Mouse (Mus musculus): ENCODE results near the gene Josd2. TPM values are rescaled to one million over a fixed set of nuclear protein-coding genes. Genes with fewer than 3 reads are reported as not detected.

Josd2 gene
- polyA plus RNA-seq, 1 experiment from 2014 or later, result 86.2 TPM

DNA sequence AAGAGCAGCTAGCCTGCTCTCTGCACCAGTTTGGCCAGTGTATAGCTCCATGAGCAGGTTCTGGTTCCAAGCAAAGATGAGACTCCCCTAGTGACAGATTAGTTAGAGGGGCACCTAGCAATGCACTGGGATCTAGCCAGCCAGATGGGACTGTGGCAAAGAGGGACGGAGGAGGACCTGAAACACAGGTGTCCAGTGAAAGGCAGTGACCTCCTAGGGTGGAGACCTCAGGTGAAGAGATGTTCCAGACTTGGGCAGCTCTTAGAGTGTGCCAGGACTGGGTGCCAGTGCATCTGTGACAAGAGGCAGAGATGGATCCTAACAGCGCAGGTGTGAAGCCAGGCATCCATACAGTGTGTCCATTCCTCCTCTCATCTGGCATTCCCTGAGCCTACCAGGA lies 28.1 kb upstream of the Josd2 start:
- peaks cover 84% of the 10 kb centered on the region for H3K27me3 ChIP-seq (ENCODE audit: insufficient read depth, poor library complexity, severe bottlenecking)
- no peaks in the 10 kb centered on the region for H3K9me3 ChIP-seq
- H3K27ac ChIP-seq, result no peak overlapping the region
- H3K4me3 ChIP-seq, result no peak overlapping the region
- peaks cover 49% of the 10 kb centered on the region for H3K4me1 ChIP-seq (replicated peaks)
- H3K36me3 ChIP-seq, result peaks cover 8% of the 10 kb centered on the region
- 77% methylated on average over 2 of the region's 2 CpGs for WGBS
- no peak for DNase-seq (ENCODE audit: low spot score)

DNA sequence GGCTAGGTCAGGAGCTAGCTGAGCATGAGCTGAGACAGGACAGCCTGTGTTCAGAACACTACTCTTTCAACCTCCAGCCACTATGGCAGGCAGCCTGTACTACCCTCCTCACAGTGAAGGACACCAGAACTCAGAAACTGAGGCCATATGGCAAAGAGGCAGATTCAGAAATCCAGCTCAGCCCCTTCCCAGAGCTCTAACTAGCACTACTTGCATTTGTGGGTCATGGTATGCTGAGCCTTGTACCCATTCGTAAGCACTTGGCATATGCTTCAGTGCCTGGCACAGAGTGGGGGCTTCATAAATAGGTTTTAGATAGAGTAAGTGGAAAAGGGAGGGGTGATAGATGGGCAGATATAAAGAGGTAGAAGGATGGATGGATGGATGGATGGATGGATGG lies 27.3 kb upstream of the Josd2 start:
- no peak overlapping the region for H3K27ac ChIP-seq
- WGBS, result 84% methylated on average over 1 of the region's 1 CpGs
- peaks cover 57% of the 10 kb centered on the region for H3K4me1 ChIP-seq (replicated peaks)
- no peaks in the 10 kb centered on the region for H3K9me3 ChIP-seq
- peaks cover 89% of the 10 kb centered on the region for H3K27me3 ChIP-seq (ENCODE audit: insufficient read depth, poor library complexity, severe bottlenecking)
- no peak overlapping the region for H3K4me3 ChIP-seq
- H3K36me3 ChIP-seq, result peaks cover 11% of the 10 kb centered on the region
- no peak for DNase-seq (ENCODE audit: low spot score)

DNA sequence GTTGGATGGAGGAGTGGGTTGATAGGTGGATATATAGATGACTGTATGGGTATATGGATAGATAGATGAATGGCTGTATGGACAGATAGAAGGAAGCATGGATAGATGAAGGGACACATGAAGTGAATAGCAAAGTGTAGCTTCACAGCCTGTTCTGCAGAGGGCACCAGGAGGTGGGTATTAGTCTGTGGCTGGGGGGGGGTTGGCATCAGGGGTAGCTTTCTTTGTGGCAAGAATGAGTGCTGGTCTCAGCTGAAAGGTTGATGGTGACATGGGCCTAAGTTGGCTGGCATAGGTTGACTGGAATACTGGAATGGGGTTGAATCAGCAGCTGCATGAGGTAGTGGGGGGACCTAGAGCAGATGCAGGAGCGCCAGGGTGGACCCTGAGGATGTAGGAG lies 26.6 kb upstream of the Josd2 start:
- peaks cover 58% of the 10 kb centered on the region for H3K4me1 ChIP-seq (replicated peaks)
- no peaks in the 10 kb centered on the region for H3K9me3 ChIP-seq
- H3K36me3 ChIP-seq, result peaks cover 18% of the 10 kb centered on the region
- 4% methylated on average over 1 of the region's 1 CpGs for WGBS
- no peak for DNase-seq (ENCODE audit: low spot score)
- peak overlapping the region; percentile 67 for H3K4me3 ChIP-seq
- peak overlapping the region; percentile 98 for H3K27ac ChIP-seq
- H3K27me3 ChIP-seq (ENCODE audit: insufficient read depth, poor library complexity, severe bottlenecking), result peaks cover 91% of the 10 kb centered on the region

DNA sequence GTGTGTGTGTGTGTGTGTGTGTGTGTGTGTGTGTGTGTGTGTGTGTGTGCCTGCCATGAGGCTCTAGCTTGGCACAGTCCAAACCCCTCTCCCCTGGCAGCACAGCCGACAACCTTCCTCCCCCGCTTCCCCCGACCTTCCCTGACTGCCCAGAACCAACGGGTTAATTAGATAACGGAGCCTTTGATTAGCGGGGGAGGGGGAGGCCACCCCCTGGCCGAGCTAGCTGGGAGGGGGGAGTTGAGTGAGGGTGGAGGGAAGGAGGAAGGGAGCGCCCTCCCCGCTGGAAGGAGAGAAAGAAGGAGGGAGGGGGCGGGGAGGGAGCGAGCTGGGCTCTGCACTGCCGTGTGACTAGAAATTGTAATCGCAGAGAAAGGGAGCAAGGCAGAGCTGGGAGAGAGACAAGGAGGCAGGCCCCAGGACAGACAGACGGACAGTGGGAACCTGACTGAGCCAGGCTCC lies 26.1 kb upstream of the Josd2 start:
- Histone ChIP-seq H3K9me3 (no peaks in the 10 kb centered on the region), H3K27ac (peak overlapping the region; percentile 98), H3K36me3 (peaks cover 23% of the 10 kb centered on the region), H3K4me3 (peak overlapping the region; percentile 67), H3K27me3 (ENCODE audit: insufficient read depth, poor library complexity, severe bottlenecking) (peaks cover 91% of the 10 kb centered on the region), H3K4me1 (replicated peaks) (peaks cover 58% of the 10 kb centered on the region)
- WGBS, result under 1% methylated on average over 13 of the region's 14 CpGs
- peak; percentile 63 for DNase-seq (ENCODE audit: low spot score)

DNA sequence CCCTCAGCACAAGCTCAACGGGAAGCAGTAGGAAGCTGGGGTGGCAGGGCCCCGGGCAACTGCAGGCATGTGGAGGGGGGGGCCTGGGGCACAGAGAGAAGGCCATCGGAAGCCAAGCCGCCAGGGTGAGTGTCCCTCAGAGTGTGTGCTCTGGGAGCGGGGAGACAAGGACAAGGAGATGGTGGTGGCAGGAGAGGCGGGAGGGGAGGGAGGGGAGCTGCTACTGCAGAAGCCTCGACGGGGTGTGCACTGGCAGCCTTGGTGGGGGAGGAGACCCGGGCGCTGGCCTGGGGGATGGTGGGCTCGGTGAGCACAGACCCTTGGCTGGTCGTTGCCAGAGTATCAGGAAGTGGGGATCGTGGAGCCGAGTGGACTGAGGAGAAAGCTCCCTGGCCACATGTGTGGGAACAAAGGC lies 25.4 kb upstream of the Josd2 start:
- H3K4me3 ChIP-seq, result peak overlapping the region; percentile 67
- peak; percentile 66 for DNase-seq (ENCODE audit: low spot score)
- H3K27me3 ChIP-seq (ENCODE audit: insufficient read depth, poor library complexity, severe bottlenecking), result peaks cover 88% of the 10 kb centered on the region
- peaks cover 55% of the 10 kb centered on the region for H3K4me1 ChIP-seq (replicated peaks)
- 5% methylated on average over 10 of the region's 14 CpGs for WGBS
- peak overlapping the region; percentile 98 for H3K27ac ChIP-seq
- H3K36me3 ChIP-seq, result peaks cover 29% of the 10 kb centered on the region
- H3K9me3 ChIP-seq, result no peaks in the 10 kb centered on the region

DNA sequence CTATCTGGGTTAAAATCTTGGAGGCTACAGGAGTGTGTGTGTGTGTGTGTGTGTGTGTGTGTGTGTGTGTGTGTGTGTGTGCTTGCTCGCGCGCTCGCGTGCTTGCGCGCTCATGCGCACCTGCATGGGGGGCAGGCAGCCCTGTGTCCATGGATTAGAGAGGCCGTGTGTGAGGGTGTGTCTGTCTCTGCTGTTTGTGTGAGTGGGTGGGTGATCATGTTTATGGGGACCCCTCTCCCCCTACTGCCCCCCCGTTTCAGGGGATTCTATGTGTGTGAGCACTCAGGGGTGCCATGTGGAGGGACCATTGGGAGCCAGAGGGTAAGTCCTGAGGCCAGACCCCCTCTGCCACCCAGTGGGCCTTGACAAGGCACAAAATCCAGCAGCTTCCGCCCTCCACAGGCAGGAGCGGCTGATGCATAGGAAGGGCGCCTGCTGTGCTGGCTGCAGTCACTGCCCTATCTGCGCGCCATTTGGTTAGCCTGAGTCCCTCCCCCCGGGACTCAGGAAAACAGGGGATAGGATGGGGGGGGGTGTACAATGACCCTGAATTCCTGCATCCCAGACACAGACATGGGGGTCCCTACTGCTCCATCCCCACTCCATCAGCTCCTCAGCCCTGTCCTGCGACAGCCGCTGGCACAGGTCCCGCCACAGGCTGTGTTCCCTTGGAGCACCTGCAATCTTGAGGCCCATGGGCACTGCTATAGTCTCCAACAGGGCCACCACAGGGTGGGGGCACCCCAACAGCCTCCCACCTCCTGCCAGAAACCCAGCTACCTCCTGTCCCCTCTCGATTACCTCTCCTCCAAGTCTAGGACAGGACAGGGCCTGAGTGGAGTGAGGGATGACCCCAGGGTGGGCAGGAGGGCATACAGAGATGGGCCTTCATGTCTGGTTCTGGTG lies 24.3 kb upstream of the Josd2 start:
- peak; percentile 58 for DNase-seq (ENCODE audit: low spot score)
- peaks cover 40% of the 10 kb centered on the region for H3K36me3 ChIP-seq
- peaks cover 46% of the 10 kb centered on the region for H3K4me1 ChIP-seq (replicated peaks)
- 6% methylated on average over 20 of the region's 20 CpGs for WGBS
- H3K4me3 ChIP-seq, result peak overlapping the region; percentile 67
- peak overlapping the region; percentile 98 for H3K27ac ChIP-seq
- H3K9me3 ChIP-seq, result no peaks in the 10 kb centered on the region
- H3K27me3 ChIP-seq (ENCODE audit: insufficient read depth, poor library complexity, severe bottlenecking), result peaks cover 79% of the 10 kb centered on the region

DNA sequence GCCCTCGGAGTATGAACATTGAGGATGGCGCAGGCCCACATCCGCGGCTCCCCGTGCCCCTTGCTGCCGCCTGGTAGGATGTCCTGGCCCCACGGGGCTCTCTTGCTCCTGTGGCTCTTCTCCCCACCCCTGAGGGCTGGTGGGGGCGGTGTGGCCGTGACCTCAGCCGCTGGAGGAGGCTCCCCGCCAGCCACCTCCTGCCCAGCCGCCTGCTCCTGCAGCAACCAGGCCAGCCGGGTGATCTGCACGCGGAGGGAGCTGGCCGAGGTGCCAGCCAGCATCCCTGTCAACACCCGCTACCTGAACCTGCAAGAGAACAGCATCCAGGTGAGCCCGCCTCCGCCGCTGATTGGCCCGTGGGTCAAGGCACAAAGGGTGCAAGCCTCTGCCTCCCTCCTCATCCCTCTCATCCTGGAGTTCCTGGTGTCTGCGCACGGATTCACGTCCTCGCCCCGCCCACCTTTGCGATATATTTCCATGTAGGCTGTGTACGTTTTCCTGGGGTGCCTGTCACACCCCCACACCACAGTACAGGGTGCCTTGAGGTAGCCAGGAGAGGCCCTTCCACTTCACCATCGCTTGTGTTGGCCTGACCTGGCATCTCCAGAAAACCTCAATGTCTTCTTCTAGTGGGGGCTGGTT lies 22.8 kb upstream of the Josd2 start:
- H3K36me3 ChIP-seq, result peaks cover 55% of the 10 kb centered on the region

DNA sequence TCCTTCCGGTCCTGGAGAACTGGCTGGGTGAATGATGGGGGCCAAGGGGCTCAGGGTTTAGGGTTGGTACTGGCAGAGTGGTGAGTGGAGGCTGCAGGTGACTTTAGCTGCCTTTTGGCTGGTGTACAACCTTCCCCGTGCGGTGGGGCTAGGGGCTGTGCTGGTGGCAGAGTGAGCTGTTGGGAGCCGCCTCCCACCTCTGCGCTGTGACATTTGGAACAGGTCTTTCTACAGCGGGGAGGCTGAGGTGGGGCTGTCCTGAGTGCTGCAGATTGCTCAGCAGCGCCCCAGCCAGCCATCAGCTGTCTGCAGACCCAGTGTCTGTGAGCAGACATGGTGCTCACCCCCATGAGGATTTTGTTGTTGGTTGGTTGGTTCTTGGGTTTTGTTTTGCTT lies 22.3 kb upstream of the Josd2 start:
- Histone ChIP-seq H3K27me3 (ENCODE audit: insufficient read depth, poor library complexity, severe bottlenecking) (peaks cover 65% of the 10 kb centered on the region), H3K4me3 (peak overlapping the region; percentile 30; the same call in 1 of the 2 replicates), H3K36me3 (peaks cover 60% of the 10 kb centered on the region), H3K27ac (no peak overlapping the region), H3K4me1 (replicated peaks) (peaks cover 46% of the 10 kb centered on the region), H3K9me3 (no peaks in the 10 kb centered on the region)
- no peak for DNase-seq (ENCODE audit: low spot score)
- 35% methylated on average over 7 of the region's 7 CpGs for WGBS

More for the DNA sequence above, 22.8 kb upstream of the Josd2 start:
- H3K4me3 ChIP-seq, result peak overlapping the region; percentile 30; the same call in 1 of the 2 replicates
- H3K9me3 ChIP-seq, result no peaks in the 10 kb centered on the region
- H3K27ac ChIP-seq, result no peak overlapping the region
- 27% methylated on average over 29 of the region's 29 CpGs for WGBS
- H3K4me1 ChIP-seq (replicated peaks), result peaks cover 46% of the 10 kb centered on the region
- peaks cover 70% of the 10 kb centered on the region for H3K27me3 ChIP-seq (ENCODE audit: insufficient read depth, poor library complexity, severe bottlenecking)
- DNase-seq (ENCODE audit: low spot score), result no peak

DNA sequence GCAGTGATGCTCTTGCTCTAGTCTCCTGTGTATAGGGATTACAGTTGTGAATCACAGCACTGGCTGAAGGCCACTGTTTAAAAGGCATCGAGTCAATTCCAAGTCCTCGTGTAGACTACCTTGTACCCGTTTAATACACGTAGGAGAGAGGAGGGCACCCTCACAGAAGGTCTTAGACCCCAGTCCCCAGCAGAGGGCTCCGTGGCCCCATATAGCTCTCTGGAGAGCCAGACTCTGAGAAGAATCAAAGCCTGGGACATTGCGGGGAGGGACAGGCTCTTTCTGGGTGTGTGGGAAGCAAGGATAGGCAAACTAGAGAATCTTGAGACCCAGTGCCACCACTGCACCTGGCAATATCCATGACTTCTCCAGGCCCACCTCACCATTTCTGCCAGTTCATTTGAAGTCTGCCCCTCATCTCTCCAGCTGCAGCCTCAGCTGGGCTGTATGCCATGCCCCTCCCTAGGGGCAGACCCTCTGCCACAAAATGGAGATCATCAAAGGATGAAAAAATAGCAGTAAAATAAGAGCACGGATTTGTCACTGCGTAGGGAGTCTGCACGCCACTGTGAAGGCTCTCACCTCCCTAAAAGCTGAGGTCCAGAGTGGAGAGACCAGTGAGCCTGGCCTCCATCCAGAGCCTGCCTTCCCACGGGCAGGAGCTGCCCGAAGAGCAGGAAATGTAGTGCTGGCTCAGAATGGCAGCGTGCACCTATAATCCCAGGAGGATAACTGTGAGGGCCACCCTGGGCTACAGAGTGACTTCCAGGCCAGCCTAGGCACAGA lies 21.5 kb upstream of the Josd2 start:
- Histone ChIP-seq H3K36me3 (peaks cover 62% of the 10 kb centered on the region), H3K4me3 (no peak overlapping the region), H3K9me3 (no peaks in the 10 kb centered on the region), H3K27me3 (ENCODE audit: insufficient read depth, poor library complexity, severe bottlenecking) (peaks cover 57% of the 10 kb centered on the region), H3K4me1 (replicated peaks) (peaks cover 44% of the 10 kb centered on the region), H3K27ac (no peak overlapping the region)
- DNase-seq (ENCODE audit: low spot score), result no peak
- WGBS, result 63% methylated on average over 12 of the region's 12 CpGs

DNA sequence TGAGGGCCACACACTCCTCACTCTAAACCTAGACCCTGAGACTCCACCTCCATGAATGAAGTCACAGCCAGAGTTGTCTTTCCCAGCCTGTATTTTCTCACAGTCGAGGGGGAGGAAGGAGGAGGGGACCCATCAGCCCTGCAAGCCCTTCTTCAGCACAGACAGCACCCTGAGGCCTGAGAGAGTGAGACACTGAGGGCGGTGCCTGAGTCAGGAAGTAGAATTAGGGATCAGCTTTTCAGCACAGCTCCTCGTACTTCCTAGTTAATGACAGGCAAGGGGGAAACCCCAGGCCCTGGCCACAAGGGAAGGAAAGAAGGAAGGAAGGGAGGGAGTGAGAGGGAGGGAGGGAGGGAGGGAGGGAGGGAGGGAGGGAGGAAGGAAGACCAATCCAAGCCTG lies 14.5 kb upstream of the Josd2 start:
- peaks cover 9% of the 10 kb centered on the region; the same call in 1 of the 2 replicates for H3K4me1 ChIP-seq (replicated peaks)
- no peak overlapping the region for H3K27ac ChIP-seq
- WGBS, result 34% methylated on average over 3 of the region's 3 CpGs
- H3K4me3 ChIP-seq, result no peak overlapping the region
- no peaks in the 10 kb centered on the region for H3K9me3 ChIP-seq
- H3K36me3 ChIP-seq, result peaks cover 66% of the 10 kb centered on the region
- no peak for DNase-seq (ENCODE audit: low spot score)
- no peaks in the 10 kb centered on the region for H3K27me3 ChIP-seq (ENCODE audit: insufficient read depth, poor library complexity, severe bottlenecking)

DNA sequence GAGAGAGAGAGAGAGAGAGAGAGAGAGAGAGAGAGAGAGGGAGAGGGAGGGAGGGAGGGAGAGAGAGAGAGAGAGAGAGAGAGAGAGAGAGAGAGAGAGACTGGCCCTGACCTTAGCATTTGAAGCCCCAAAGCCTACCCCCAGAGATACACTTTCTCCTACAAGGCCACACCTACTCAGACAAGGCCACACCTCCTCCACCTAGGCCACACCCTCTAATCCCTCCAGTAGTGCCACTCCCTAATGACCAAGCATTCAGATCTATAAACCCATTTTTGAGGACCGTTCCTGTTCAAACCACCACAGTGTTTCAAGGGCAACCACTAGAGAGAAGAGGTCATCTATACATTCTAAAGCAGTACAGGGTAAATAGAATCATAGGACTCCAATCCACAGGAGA lies 11.5 kb upstream of the Josd2 start:
- no peak overlapping the region for H3K4me3 ChIP-seq
- peaks cover 71% of the 10 kb centered on the region for H3K36me3 ChIP-seq
- peaks cover 9% of the 10 kb centered on the region; the same call in 1 of the 2 replicates for H3K4me1 ChIP-seq (replicated peaks)
- WGBS, result 89% methylated on average over 1 of the region's 1 CpGs
- H3K27me3 ChIP-seq (ENCODE audit: insufficient read depth, poor library complexity, severe bottlenecking), result peaks cover 26% of the 10 kb centered on the region
- no peak overlapping the region for H3K27ac ChIP-seq
- no peak for DNase-seq (ENCODE audit: low spot score)
- no peaks in the 10 kb centered on the region for H3K9me3 ChIP-seq

DNA sequence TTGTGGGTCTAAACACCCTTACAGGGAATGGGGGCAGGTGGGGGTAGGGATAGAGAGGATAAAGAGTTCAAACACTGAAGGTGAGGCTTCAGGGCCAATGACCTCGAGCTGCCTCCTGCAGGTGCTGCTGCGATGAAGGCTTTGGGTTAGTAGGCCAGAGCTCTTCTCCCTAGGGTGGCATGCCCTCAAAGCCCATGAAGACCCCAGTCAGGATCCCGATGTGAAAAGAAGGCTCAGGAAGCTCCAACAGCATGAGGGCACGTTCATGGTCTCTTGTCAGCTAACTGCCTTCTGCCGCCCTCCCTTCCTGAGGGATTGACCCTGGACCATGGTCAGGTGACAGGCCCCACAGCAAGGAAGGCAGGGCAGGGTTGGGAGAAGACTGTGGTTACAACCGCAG lies 7.7 kb upstream of the Josd2 start:
- peaks cover 59% of the 10 kb centered on the region for H3K27me3 ChIP-seq (ENCODE audit: insufficient read depth, poor library complexity, severe bottlenecking)
- H3K27ac ChIP-seq, result no peak overlapping the region
- H3K4me3 ChIP-seq, result no peak overlapping the region
- H3K9me3 ChIP-seq, result no peaks in the 10 kb centered on the region
- H3K4me1 ChIP-seq (replicated peaks), result peaks cover 30% of the 10 kb centered on the region
- WGBS, result 76% methylated on average over 6 of the region's 6 CpGs
- no peak for DNase-seq (ENCODE audit: low spot score)
- H3K36me3 ChIP-seq, result peaks cover 91% of the 10 kb centered on the region
